Comparison of ENCODE assay signal across 9 mouse cellular contexts in the genomic region with DNA sequence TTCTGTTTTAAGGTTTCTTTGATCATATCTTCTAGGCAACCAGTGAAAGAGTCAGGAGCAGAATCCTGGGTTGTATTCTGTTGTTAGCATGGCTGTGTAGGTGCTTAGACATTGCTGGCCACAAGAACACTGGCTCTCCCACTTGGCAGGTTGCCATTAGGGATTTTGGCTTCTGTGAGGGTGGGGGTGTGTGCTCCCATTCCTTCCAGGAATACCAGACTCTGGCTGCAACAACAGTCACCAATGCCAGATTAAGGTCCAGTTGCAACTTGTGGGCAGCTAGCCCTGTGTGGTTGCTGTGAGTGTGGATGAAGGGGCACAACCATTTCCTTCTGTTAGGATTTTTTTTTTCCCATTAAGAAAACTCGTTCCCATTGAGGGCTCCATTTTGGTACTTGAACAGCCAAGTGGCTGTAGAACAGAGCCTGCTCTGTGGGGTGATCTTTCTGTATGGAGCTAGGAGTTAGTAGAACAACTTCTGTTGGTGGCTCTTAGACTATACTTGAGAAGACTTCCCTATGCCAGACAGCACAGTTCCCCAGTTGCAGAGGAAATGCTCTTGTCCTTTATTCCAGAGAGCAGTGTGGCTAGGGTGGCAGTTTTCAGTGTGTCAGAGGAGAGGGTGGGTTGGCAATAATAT. TPM values are rescaled to one million over a fixed set of nuclear protein-coding genes. Genes with fewer than 3 reads are reported as not detected.
DNase-seq lines count a peak whose midpoint lies in the region; ATAC-seq lines count a peak whose summit lies in the region.
"Had no signal": no experiment of that assay in that cellular context is flagged by ENCODE, and none has a peak within 500 bp of the region (broad histone marks: within the 10 kb centered on the region; RNA-seq: fewer than 3 reads in every experiment).

No protein-coding gene starts in this region.

- no peak overlapping the region for H3K4me2 ChIP-seq in embryonic facial prominence, embryonic 15.5 days (replicated peaks)
- peak overlapping the region; percentile 1; the same call in 1 of the 2 replicates for H3K4me2 ChIP-seq in heart, embryonic 12.5 days
- H3K4me2 ChIP-seq in limb, embryonic 15.5 days = no peak overlapping the region
- no peak overlapping the region for H3K4me2 ChIP-seq in stomach, embryonic 14.5 days (replicated peaks; ENCODE audit: low read depth, low read length)
- no peak overlapping the region for H3K4me2 ChIP-seq in intestine, embryonic 15.5 days (replicated peaks)

- peak overlapping the region; percentile 49 for H3K27ac ChIP-seq in embryonic facial prominence, embryonic 15.5 days (replicated peaks)
- H3K27ac ChIP-seq in heart, embryonic 12.5 days (ENCODE audit: poor library complexity, severe bottlenecking) = peak overlapping the region; percentile 65
- peak overlapping the region; percentile 81 for H3K27ac ChIP-seq in limb, embryonic 15.5 days
- H3K27ac ChIP-seq in stomach, embryonic 14.5 days (ENCODE audit: low read length) = 0 out of 2 replicates have a peak overlapping the region, but pooled peaks have one; percentile 44
- H3K27ac ChIP-seq in intestine, embryonic 15.5 days = no peak overlapping the region

- H3K27me3 ChIP-seq in embryonic facial prominence, embryonic 15.5 days = no peaks in the 10 kb centered on the region
- no peaks in the 10 kb centered on the region for H3K27me3 ChIP-seq in heart, embryonic 12.5 days (replicated peaks)
- H3K27me3 ChIP-seq in limb, embryonic 15.5 days = no peaks in the 10 kb centered on the region
- no peaks in the 10 kb centered on the region for H3K27me3 ChIP-seq in stomach, embryonic 14.5 days (ENCODE audit: control insufficient read depth, insufficient read depth, low read length)
- no peaks in the 10 kb centered on the region for H3K27me3 ChIP-seq in intestine, embryonic 15.5 days (replicated peaks)

- intact Hi-C loops in left cerebral cortex, postnatal 4 days (cut with DNase I) = no loop called here

- peak; percentile 80 for DNase-seq in left cerebral cortex, postnatal 4 days
- DNase-seq in left cerebral cortex, adult 9 months (ENCODE audit: low spot score in 2 of 2) = no peak
- no peak for DNase-seq in T-cell, adult 2 months (ENCODE audit: low spot score)

- WGBS in embryonic facial prominence, embryonic 15.5 days = 59% methylated on average over 1 of the region's 1 CpGs
- 50% methylated on average over 1 of the region's 1 CpGs for WGBS in heart, embryonic 12.5 days
- 38% methylated on average over 1 of the region's 1 CpGs for whole genome bisulfite sequencing in limb, embryonic 15.5 days
- WGBS in stomach, embryonic 14.5 days = 73% methylated on average over 1 of the region's 1 CpGs
- 68% methylated on average over 1 of the region's 1 CpGs for WGBS in intestine, embryonic 15.5 days

- no peak overlapping the region for H3K4me3 ChIP-seq in embryonic facial prominence, embryonic 15.5 days (replicated peaks)
- H3K4me3 ChIP-seq in heart, embryonic 12.5 days = no peak overlapping the region
- no peak overlapping the region for H3K4me3 ChIP-seq in limb, embryonic 15.5 days
- H3K4me3 ChIP-seq in stomach, embryonic 14.5 days (ENCODE audit: low read depth, low read length) = no peak overlapping the region
- H3K4me3 ChIP-seq in intestine, embryonic 15.5 days (replicated peaks) = no peak overlapping the region

- no peak for ATAC-seq in embryonic facial prominence, embryonic 15.5 days (ENCODE audit: insufficient number of reproducible peaks, low FRiP score, low TSS enrichment, low read depth)
- ATAC-seq in heart, embryonic 12.5 days (ENCODE audit: insufficient number of reproducible peaks, low FRiP score) = peak; percentile 59; the same call in 1 of the 2 replicates
- ATAC-seq in limb, embryonic 15.5 days (ENCODE audit: insufficient number of reproducible peaks, low FRiP score, low TSS enrichment, low read depth) = 0 out of 2 replicates have a peak, but pooled peaks have one; percentile 40
- ATAC-seq in stomach, embryonic 14.5 days (ENCODE audit: insufficient number of reproducible peaks, insufficient read depth, low FRiP score, low read depth) = no peak
- no peak for ATAC-seq in intestine, embryonic 15.5 days

- no peaks in the 10 kb centered on the region for H3K9me3 ChIP-seq in embryonic facial prominence, embryonic 15.5 days (replicated peaks)
- no peaks in the 10 kb centered on the region for H3K9me3 ChIP-seq in heart, embryonic 12.5 days (replicated peaks)
- no peaks in the 10 kb centered on the region for H3K9me3 ChIP-seq in limb, embryonic 15.5 days
- no peaks in the 10 kb centered on the region for H3K9me3 ChIP-seq in stomach, embryonic 14.5 days (ENCODE audit: control insufficient read depth, low read depth, low read length)
- no peaks in the 10 kb centered on the region for H3K9me3 ChIP-seq in intestine, embryonic 15.5 days

- H3K4me1 ChIP-seq in embryonic facial prominence, embryonic 15.5 days = peaks cover 27% of the 10 kb centered on the region
- H3K4me1 ChIP-seq in heart, embryonic 12.5 days (replicated peaks) = peaks cover 30% of the 10 kb centered on the region
- peaks cover 40% of the 10 kb centered on the region for H3K4me1 ChIP-seq in limb, embryonic 15.5 days
- H3K4me1 ChIP-seq in stomach, embryonic 14.5 days (ENCODE audit: control insufficient read depth, insufficient read depth, low read length) = peaks cover 17% of the 10 kb centered on the region; the same call in 1 of the 2 replicates
- peaks cover 12% of the 10 kb centered on the region for H3K4me1 ChIP-seq in intestine, embryonic 15.5 days (replicated peaks)

- H3K9ac ChIP-seq in embryonic facial prominence, embryonic 15.5 days = no peak overlapping the region
- H3K9ac ChIP-seq in heart, embryonic 12.5 days = 0 out of 2 replicates have a peak overlapping the region, but pooled peaks have one; percentile 8
- H3K9ac ChIP-seq in limb, embryonic 15.5 days = no peak overlapping the region
- H3K9ac ChIP-seq in stomach, embryonic 14.5 days (replicated peaks; ENCODE audit: low read depth, low read length) = no peak overlapping the region
- no peak overlapping the region for H3K9ac ChIP-seq in intestine, embryonic 15.5 days

- peaks cover 5% of the 10 kb centered on the region for H3K36me3 ChIP-seq in embryonic facial prominence, embryonic 15.5 days
- peaks cover 15% of the 10 kb centered on the region for H3K36me3 ChIP-seq in heart, embryonic 12.5 days
- peaks cover 23% of the 10 kb centered on the region for H3K36me3 ChIP-seq in limb, embryonic 15.5 days
- peaks cover 17% of the 10 kb centered on the region; the same call in 1 of the 2 replicates for H3K36me3 ChIP-seq in stomach, embryonic 14.5 days (ENCODE audit: control insufficient read depth, insufficient read depth, low read length)
- no peaks in the 10 kb centered on the region; the same call in 1 of the 2 replicates for H3K36me3 ChIP-seq in intestine, embryonic 15.5 days

RNA-seq across cellular contexts. Expression of a gene that starts 13.4 kb away (rescaled TPM):
- 100 to 1,000 TPM; 105 to 107 TPM for total RNA-seq in left cerebral cortex, postnatal 4 days (2021)
- 264 and 279 TPM in 2 replicates for polyA plus RNA-seq in embryonic facial prominence, embryonic 15.5 days (2015; fragmentation: Nextera tagmentation; extraction: Ambion mirVana)
- 166 TPM in 2 replicates for polyA plus RNA-seq in heart, embryonic 12.5 days (2016; fragmentation: Nextera tagmentation; extraction: Ambion mirVana)
- 270 and 286 TPM in 2 replicates for polyA plus RNA-seq in limb, embryonic 15.5 days (2015; fragmentation: Nextera tagmentation; extraction: Ambion mirVana)
- 281 and 289 TPM in 2 replicates for polyA plus RNA-seq in stomach, embryonic 14.5 days (2014; fragmentation: Nextera tagmentation; extraction: Ambion mirVana)
- polyA plus RNA-seq in intestine, embryonic 15.5 days (2015; fragmentation: Nextera tagmentation; extraction: Ambion mirVana) = 259 and 262 TPM in 2 replicates

RNA-seq across cellular contexts. Expression of a gene that starts 24.5 kb away (rescaled TPM):
- under 1 TPM; 0.44 to 0.46 TPM for total RNA-seq in left cerebral cortex, postnatal 4 days (2021)
- polyA plus RNA-seq in embryonic facial prominence, embryonic 15.5 days (2015; fragmentation: Nextera tagmentation; extraction: Ambion mirVana) = 0.50 and 0.73 TPM in 2 replicates
- polyA plus RNA-seq in heart, embryonic 12.5 days (2016; fragmentation: Nextera tagmentation; extraction: Ambion mirVana) = 0.17 and 0.29 TPM in 2 replicates
- polyA plus RNA-seq in limb, embryonic 15.5 days (2015; fragmentation: Nextera tagmentation; extraction: Ambion mirVana) = 0.20 and 0.36 TPM in 2 replicates
- polyA plus RNA-seq in stomach, embryonic 14.5 days (2014; fragmentation: Nextera tagmentation; extraction: Ambion mirVana) = 0.24 and 0.46 TPM in 2 replicates
- 0.20 and 0.29 TPM in 2 replicates for polyA plus RNA-seq in intestine, embryonic 15.5 days (2015; fragmentation: Nextera tagmentation; extraction: Ambion mirVana)
- total RNA-seq: gastrocnemius, postnatal 36 days had no signal

RNA-seq across cellular contexts. Expression of a gene that starts 27.7 kb away (rescaled TPM):
- total RNA-seq in left cerebral cortex, postnatal 4 days (2021) = not detected
- 2.0 and 2.3 TPM in 2 replicates for polyA plus RNA-seq in embryonic facial prominence, embryonic 15.5 days (2015; fragmentation: Nextera tagmentation; extraction: Ambion mirVana)
- 12.1 and 12.4 TPM in 2 replicates for polyA plus RNA-seq in heart, embryonic 12.5 days (2016; fragmentation: Nextera tagmentation; extraction: Ambion mirVana)
- 1.5 and 2.2 TPM in 2 replicates for polyA plus RNA-seq in limb, embryonic 15.5 days (2015; fragmentation: Nextera tagmentation; extraction: Ambion mirVana)
- 1.9 and 2.0 TPM in 2 replicates for polyA plus RNA-seq in stomach, embryonic 14.5 days (2014; fragmentation: Nextera tagmentation; extraction: Ambion mirVana)
- 3.5 and 4.9 TPM in 2 replicates for polyA plus RNA-seq in intestine, embryonic 15.5 days (2015; fragmentation: Nextera tagmentation; extraction: Ambion mirVana)
- total RNA-seq: gastrocnemius, postnatal 36 days had no signal

RNA-seq across cellular contexts. Expression of a gene that starts 45.7 kb away (rescaled TPM):
- total RNA-seq in left cerebral cortex, postnatal 4 days (2021) = 100 to 1,000 TPM; 690 to 711 TPM
- 667 and 669 TPM in 2 replicates for polyA plus RNA-seq in embryonic facial prominence, embryonic 15.5 days (2015; fragmentation: Nextera tagmentation; extraction: Ambion mirVana)
- 554 and 557 TPM in 2 replicates for polyA plus RNA-seq in heart, embryonic 12.5 days (2016; fragmentation: Nextera tagmentation; extraction: Ambion mirVana)
- 593 and 673 TPM in 2 replicates for polyA plus RNA-seq in limb, embryonic 15.5 days (2015; fragmentation: Nextera tagmentation; extraction: Ambion mirVana)
- 852 and 906 TPM in 2 replicates for polyA plus RNA-seq in stomach, embryonic 14.5 days (2014; fragmentation: Nextera tagmentation; extraction: Ambion mirVana)
- 652 and 741 TPM in 2 replicates for polyA plus RNA-seq in intestine, embryonic 15.5 days (2015; fragmentation: Nextera tagmentation; extraction: Ambion mirVana)

RNA-seq across cellular contexts. Expression of a gene that starts 46.3 kb away (rescaled TPM):
- 100 to 1,000 TPM; 219 to 230 TPM for total RNA-seq in left cerebral cortex, postnatal 4 days (2021)
- polyA plus RNA-seq in embryonic facial prominence, embryonic 15.5 days (2015; fragmentation: Nextera tagmentation; extraction: Ambion mirVana) = 84.3 and 86.2 TPM in 2 replicates
- polyA plus RNA-seq in heart, embryonic 12.5 days (2016; fragmentation: Nextera tagmentation; extraction: Ambion mirVana) = 150 and 164 TPM in 2 replicates
- polyA plus RNA-seq in limb, embryonic 15.5 days (2015; fragmentation: Nextera tagmentation; extraction: Ambion mirVana) = 92.8 and 98.4 TPM in 2 replicates
- polyA plus RNA-seq in stomach, embryonic 14.5 days (2014; fragmentation: Nextera tagmentation; extraction: Ambion mirVana) = 141 and 154 TPM in 2 replicates
- polyA plus RNA-seq in intestine, embryonic 15.5 days (2015; fragmentation: Nextera tagmentation; extraction: Ambion mirVana) = 86.7 and 98.0 TPM in 2 replicates

Comparison
In these comparisons a context has a peak if more than half of its experiments do, and no peak if none do; other contexts are left out.
1. ATAC-seq: peak in heart, embryonic 12.5 days (single experiment) and limb, embryonic 15.5 days (single experiment); none in embryonic facial prominence, embryonic 15.5 days (single experiment), stomach, embryonic 14.5 days (single experiment) and intestine, embryonic 15.5 days (single experiment).